Mouse (Mus musculus) megakaryocyte-erythroid progenitor cell, adult 5-6 weeks (primary cell): ENCODE measurements around the gene Mindy4b-ps. TPM values are rescaled to one million over a fixed set of nuclear protein-coding genes. Genes with fewer than 3 reads are reported as not detected.
A peak's percentile ranks its signal among the peaks of the same experiment; 100 is the strongest.
"Not testable (repeated sequence)": the region's sequence is repeated elsewhere in the genome, so short reads cannot be mapped to it uniquely, and the experiment has no call there.

Experiments used
- ATAC-seq: replicated peaks from 2 replicates; pipeline ENCODE4 v1.8.0; 2016; ENCODE audit warnings: mild to moderate bottlenecking, inconsistent platforms; ENCODE audit not compliant: severe bottlenecking, poor library complexity, low FRiP score, low TSS enrichment
- total RNA-seq, 2 experiments: library from RNA; stranded (forward) in 1 of 2; stranded (reverse) in 1 of 2; fragments of 200-1000, 215-1000 nt in 1 of 2; fragments of >200 nt in 1 of 2; fragmentation: Nextera tagmentation in 1 of 2; gene quantifications; 2 replicates each; pipeline ENCODE4 v1.2.3; 2014 to 2017

The Mindy4b-ps gene
- total RNA-seq (2014; fragmentation: Nextera tagmentation) = not detected in 2 replicates
- not detected in 2 replicates for total RNA-seq (2017)

DNA sequence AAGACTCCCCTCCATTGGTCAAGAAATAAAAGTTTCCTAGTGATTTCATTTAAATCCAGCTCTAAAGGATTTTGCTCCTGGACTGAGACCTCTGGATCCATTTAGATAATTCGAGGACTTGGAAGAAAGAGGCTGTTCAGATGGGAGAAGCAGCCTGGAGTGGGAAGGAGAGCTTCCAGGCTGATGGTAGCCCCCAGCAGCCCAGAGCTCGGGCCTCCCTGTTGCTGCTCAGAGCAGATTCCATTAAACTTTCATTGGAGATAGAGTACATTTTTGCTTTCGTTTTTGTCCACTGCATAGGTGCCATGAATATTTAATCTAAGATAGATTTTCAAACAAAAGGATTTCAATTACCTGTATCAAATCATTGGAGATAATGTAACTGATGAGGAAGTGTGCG lies at the start of gene Mindy4b-ps:
TSS of gene Mindy4b-ps (minus strand) at position 101 of the 400 bp plus-strand sequence.
- ATAC-seq = no peak

DNA sequence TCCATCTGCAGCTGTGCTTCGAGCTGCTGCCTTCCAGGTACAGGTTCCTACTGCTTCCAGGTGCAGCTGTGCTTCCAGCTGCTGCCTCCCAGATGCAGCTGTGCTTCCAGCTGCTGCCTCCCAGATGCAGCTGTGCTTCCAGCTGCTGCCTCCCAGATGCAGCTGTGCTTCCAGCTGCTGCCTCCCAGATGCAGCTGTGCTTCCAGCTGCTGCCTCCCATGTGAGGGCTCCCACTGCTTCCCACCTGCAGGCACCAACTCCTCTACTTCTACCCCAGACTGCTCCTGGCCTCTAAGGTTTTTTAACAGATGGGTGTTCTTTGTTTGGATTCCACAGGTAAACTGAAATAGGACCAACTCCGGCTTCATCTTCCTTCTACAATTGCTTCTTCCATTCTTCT lies 49.8 kb upstream of the Mindy4b-ps start:
- not testable (repeated sequence) for ATAC-seq

DNA sequence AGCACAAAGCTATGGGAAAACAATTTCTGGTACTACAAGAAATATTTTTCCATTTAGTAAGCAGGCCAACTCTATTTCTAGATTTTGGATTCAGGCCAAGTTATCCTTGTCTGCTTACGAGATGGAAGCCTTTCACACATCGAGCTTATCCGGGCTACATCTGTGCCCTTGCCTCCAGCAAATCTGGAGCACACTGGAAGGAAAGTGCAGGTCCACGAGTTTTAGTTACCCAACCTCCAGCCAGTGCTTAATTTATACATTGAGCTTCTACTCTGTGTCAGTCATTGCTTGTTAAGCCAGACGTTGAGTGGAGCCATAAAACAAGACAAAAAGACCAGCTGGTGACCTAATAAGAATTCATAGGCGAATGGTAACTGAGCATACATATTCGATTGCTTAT lies 43.6 kb upstream of the Mindy4b-ps start:
- no peak for ATAC-seq

DNA sequence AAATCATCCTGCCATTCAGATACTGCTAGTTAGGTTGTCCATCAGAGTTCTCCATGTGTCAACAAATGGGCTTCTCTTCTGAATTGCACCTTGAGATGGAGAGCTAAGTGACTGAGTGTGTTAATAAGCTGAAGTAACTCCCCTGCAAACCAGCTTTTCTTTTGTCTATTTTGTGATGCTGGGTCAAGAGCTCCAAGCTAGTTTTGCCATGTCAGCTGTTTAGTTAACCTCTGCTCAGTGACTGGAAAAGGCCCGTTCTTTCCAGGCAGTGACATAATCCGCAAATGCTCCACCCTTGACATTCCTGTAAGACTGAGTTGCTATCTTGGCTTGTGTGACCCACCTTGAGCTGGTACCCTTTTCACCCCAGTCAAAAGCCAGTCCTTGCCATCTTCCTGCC lies 40.9 kb upstream of the Mindy4b-ps start:
- ATAC-seq = no peak

DNA sequence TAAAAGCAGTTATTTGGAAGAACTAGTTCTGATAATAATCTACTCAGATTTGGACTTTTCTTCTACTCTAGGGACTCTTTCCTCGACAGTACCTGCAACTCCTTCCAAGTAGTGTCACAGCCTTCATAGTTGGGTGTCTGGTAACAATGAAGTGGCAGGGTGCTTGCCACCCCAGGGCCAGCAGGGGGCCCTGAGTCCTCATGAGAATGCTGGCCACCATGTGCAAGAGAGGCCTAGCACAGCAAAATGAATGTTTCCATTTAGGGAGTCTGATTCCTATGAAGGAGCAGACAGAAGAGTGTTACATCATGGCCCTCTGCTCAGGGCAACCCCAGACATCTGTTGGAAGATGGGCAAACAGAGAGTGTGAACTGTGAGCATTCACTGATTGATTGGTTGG lies 21.3 kb upstream of the Mindy4b-ps start:
- ATAC-seq = peak; percentile 78

DNA sequence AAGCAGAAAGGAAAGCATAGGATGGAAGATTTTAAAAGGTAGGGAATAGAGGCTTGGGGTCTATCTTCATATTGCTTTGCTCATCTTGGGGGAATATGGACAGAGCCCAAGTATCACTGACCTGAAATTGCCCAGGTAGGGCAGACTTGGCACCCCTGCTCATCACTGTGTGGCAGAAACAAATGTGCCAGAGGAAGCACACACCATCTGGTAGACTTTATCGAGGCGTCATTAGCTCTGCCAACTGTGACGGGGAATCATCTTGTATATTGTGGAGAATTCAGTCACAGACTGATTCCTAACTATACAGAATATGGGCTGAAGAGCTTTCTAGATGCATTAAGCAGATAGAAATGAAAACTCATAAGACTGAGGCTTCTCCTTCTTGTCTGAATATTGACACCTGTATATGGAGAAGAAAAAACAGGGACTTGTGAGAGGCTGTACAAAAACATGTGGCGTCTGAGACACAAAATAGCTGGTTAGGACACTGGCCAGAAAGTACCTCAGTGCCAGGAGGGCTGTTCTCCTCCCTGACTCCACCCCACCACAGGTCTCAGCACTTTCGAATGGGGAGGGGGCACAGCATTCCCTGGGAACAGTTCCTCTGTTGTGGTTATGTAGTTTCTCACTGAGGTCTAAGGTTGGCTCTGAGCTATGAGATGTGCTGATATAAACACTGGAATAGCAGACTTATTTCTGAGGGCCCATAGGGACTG lies 11.5 kb upstream of the Mindy4b-ps start:
- ATAC-seq = no peak

DNA sequence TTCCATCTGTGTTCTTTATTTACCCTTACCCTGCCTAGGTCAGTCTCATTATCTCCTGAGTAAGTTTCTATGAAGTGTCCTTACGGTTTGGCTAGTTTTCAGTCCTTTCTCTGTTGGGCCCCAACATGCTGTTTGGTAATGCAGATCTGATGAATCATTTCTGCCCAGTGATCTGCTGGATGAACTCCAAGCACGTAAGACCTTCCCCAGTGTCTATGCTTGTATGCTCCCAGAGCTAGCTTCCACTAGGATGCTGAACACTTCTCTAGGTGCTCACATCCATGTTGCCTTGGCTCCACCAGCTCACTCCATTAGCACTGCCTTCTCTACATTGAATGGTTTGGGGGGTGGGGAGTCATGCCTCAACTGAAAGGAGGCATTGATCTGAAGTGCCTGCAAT lies 10.8 kb upstream of the Mindy4b-ps start:
- ATAC-seq = no peak

DNA sequence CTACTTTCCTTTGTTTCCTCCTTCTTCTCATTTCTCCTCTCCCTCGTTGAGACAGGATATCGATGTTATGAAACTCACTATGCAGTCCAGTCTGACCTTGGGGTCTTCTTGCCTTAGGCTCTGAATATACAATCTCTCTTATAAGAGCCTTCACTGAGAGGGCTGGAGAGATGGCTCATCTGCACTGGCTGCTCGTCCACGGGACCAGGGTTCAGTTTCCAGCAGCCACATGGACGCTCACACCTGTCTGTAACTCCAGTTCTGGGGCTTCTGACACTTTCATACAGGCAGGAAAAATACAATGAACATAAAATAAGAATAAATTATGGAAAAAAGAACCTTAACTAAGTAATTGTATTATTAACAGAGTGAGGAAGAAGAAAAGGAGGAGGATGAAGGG lies 9.5 kb upstream of the Mindy4b-ps start:
- no peak for ATAC-seq

DNA sequence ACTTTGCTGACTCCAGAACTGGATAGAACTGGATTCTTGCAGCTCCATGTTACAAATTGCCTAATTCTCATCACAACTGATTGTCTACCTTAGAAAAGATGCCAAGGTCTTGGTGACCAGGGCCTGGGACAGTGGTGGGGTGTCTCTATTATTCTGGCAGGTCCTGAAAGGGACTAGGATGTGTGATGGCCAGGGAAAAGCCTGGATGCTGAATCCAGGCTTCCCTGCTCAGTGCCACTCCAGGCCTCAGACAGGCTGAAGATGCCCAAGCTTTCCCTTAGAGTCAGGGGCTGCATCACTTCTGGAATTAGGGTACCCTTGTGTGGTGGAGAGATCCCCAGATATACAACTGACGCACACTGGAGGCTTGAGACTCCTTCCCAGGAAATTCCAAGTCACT lies 7.8 kb upstream of the Mindy4b-ps start:
- ATAC-seq = no peak

DNA sequence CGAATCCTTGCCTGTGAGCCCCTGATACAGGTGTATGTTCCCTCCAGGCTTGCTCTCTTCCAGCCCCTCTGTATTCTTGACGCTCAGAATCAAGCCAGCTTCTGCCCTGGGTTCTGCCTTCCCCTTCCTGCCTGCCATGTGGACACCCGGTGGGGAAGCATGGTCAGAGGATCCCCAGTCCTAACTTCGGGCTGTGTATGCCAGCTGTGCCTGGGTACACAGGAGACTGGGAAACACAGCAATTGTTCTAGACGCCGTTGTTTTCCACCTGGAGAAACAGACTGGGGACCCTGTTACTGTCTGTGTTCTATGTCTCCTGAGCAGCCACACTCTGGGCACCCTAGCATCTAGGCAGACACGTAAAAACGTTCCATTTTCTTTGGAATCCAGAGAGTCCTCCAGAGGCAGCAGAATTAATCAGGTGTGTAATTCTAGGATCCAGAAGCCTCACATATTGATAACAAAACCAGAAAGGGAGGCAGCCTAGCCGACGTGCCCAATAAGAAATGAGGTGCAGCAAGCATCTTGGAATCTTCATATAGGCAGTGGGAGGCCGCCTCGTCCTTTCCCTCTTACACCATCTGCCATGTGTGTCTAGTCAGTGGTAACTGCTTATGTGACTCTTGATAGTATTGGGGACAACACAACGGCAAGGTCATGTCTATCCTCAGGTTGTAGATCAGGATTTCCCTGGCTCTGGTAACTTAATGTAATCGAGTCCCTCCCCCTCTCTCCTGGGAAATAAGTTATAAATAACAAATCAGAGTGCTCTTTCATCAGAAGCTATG lies 6.4 kb upstream of the Mindy4b-ps start:
- ATAC-seq = no peak

DNA sequence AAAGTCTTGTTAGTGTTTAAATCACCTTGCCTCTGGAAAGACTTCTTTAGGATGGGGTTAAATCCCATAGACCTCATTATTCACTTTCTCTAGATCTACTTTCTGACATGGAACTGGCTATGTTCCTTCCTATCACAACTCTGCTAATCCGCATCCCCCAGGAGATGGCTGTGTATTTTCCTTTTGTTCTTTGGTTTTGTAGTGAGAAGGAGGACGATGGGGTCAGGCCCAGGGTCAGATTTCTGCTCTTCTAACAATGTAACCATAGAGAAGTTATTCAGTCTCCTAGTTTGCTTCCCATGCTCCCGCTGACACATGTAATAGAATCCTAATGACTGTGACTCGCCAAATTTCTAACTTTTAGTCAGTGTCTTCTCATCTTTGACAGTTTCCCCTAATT lies 4.2 kb upstream of the Mindy4b-ps start:
- no peak for ATAC-seq

DNA sequence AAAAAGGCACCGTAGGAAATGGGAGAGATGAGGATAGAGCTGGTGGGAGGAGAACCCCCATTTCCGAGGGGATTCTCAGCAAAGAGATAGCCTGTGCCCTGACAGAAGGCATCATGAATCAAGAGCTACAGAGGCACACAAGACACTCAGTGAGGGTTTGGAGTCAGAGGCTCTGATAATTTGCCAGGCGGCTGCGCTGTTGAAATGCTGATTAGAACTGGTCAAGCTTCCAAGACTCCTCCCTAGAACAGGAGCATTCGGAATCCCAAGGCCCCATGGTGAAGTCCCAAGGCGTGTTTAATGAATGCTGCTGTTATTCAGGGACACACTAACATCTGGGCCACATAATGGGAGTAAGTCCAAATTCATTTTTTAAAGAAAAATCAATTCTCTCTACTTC lies 4.8 kb downstream of the Mindy4b-ps start:
- ATAC-seq = no peak

DNA sequence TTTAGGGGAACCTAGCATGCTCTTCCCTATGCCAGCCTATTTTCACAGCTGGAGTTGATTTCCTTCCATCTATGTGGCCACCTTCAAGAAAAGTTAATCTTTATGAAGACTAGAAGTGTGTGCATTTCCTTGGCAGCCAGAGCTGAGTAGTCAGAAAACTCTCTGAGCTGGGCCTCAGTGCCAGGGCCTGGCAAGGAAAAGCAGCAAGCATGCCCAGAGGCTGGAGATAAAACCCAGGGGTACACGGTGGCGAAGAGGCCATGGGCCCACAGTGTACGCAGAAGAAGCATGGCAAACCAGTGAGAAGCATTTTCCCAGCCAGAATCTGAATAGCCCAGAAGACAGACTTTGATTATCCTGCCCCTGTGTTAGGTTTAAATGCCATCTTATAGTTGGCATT lies 7.9 kb downstream of the Mindy4b-ps start:
- no peak for ATAC-seq

DNA sequence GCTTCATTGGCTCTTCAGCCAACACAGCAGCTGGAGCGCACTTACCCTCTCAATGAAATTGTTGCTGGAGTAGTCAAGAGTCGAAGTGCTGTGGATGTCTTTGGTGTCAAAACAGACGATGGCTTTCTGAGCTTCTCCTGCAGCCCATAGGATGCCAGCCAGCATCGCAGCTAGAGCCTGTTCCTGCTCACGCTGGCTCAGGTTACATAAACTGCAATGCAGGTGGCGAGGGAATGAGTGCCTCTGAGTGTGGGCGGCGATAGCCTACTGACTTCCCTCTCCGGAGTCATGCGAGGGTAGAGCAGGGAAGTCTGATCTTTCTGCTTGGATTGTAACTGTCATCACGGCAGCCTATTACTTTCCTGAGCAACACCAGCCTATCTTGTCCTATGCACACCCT lies 11.8 kb downstream of the Mindy4b-ps start:
- no peak for ATAC-seq

DNA sequence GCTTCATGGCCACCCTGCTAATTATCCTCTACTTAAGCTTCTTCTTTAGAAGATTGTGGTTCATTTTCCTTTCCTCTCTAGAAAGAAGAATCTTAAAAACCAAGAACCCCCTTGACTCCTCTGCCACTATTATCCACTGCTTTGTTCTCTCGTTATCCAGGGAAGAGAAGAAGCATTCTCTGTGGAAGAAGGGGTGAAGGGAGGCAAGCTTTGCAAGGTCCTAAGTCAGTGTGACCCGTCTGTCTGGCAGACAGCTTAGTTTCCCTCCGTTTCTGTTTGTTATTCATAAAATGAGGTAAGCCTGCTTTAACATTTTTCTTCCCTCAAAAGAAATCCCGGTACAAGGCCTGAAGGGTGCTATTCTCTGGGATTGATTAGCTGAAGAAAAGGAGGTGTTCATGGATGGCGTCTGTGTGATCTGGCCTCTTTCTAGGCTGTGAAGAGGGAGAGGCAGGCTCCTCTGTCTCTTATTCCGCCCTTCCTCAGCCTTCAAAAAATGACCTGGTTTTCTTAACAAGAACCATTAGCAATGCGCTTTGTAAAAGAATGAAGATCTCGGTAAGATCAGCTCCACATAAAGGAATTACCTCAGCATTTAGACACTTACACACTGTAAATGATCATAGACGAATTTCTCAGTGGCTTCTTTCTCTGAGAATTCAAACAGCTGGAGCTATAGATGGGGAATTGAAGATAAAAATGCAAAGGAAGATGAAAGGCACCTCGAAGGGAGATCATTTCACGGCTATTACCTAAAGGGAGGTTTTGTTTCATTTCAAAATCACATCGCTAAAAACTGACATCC lies 12.8 kb downstream of the Mindy4b-ps start:
- no peak for ATAC-seq

DNA sequence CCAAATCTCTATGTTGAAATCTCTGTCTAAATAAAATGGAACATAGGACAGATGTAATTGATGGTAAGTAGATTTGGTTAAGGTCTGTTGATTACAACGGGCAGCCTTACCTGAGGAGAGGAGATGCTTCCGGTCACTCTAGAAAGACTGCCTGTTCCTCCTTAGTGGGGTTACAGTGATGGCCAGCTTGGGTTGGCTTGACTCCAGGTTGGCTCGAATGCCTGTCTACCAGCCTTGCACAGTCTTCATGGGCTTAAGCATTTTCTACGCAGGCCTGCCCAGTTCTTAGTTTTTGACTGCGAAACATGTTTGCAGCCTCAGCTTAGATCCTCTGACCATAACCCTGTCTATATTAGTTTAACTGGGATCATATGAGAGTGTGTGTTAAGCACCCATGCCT lies 13.5 kb downstream of the Mindy4b-ps start:
- ATAC-seq = no peak

DNA sequence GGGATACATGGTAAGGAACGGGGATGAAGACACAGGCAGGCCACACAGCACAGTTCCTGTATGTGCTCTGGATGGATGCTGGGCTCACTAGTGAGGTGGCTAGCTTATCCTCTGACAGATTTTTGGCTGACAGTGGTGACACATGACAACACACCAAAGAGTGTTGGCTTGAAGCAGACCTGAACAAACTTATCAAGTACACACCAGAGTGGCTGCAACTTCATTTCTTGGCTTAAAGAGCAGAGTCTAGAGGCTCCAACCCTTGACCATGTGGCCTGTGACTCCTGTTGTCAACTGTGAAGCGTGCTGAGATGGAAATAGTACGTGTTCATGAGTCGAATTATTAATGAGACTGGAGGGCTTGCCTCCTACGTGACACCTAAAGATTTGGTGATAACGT lies 17.4 kb downstream of the Mindy4b-ps start:
- ATAC-seq = no peak

DNA sequence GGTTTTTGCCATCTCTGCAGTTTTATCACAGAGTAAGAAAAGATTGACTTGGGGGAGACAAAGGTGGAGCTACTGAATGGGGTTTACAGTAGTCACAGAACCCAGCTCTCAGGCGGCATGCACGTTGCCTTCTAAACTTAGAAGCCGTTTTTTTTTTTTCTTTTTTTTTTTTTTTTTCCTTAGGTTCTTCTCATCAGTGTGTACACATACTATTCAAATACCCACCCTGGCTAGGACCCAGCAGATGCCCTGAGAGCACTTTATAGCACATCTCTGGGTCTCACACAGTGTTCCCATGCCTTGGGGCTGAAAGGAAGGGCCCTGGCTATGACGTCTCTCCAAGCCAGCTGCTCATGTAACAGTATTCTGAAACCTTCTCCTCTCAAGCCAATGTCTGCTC lies 23.4 kb downstream of the Mindy4b-ps start:
- no peak for ATAC-seq

DNA sequence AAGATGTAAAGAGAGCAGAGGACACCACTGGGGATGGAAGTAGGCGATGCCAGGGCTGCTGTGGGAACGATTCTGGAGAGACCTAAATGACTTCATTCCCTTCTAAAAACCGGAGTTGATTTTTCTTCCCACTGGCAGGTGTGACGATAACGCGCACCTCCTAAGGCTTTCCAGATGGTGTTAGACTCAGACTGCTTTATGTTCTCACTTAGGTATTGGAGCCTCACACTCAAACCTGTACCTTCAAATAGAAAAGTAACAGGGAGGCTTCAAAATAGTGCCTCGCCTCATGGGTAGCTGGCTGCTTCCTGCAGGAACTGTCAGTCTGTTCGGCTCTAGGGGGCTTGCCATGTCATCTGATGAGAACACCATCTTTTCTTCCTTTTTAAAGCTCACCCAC lies 23.9 kb downstream of the Mindy4b-ps start:
- ATAC-seq = no peak

DNA sequence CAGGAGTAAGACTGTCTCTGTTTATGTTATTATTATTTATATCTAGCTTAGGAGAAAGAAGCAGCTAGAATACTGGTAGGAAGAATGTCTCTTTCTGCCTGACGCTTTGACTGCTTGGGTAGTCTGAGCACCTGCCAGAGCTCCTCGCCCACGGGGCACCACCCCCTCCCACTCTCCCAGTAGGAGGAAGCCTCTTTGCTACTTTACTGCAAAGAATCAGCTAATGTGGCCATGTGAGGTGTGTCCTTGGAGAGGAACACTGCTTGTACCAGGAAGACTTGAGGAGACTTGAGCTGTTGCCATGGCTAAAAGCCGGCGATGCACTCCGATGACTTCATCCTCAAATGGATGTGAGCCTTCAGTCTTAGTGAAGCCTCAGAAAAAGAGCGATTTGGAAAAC lies 32.6 kb downstream of the Mindy4b-ps start:
- ATAC-seq = no peak
